Mouse (Mus musculus) telencephalon, adult 2 months (tissue): ENCODE measurements around the gene Arid5a.

Experiments used
- DNase-seq: peaks from one replicate; pipeline ENCODE4 v3.0.0-alpha.2; 2011; ENCODE audit warnings: low read depth, low spot score

The Arid5a gene

GRCm38 (mm10) chr1:36307495-36308280 is at the start of gene Arid5a:
TSS of gene Arid5a (plus strand) at chr1:36307733.
- DNase-seq, result peak; percentile 87

DNA sequence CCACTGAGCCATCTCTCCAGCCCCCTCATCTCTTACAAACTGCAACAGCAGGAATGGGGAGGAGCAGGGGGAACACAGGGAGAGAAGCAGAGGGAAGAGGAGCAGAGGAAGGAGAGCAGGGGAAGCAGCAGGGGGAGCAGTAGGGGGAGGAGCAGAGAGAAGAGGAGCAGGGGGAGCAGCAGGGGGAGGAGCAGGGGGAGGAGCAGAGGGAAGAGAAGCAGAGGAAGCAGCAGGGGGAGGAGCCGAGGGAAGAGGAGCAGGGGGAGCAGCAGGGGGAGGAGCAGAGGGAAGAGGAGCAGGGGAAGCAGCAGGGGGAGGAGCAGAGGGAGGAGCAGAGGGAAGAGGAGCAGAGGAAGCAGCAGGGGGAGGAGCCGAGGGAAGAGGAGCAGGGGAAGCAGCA is 48.9 kb upstream of the Arid5a start:
- DNase-seq, result no peak

GRCm38 (mm10) chr1:36259281-36259680 is 48.3 kb upstream of the Arid5a start:
- no peak for DNase-seq

DNA sequence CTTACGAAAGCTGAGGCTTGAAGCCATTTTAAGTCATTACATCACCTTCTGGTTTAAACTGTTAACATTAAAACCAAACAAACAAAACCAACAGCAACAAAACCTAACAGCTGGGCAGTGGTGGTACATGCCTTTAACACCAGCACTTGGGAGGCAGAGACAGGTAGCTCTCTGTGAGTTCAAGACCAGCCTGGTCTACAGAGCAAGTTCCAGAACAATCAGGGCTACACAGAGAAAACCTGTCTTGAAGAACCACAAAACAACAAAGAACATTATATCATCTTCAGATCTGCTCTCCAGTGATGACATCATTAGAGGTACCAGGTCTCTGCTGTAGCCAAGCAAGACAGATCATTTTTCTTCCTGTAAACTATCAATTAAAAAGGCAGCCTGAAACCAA is 47.1 kb upstream of the Arid5a start:
- no peak for DNase-seq

DNA sequence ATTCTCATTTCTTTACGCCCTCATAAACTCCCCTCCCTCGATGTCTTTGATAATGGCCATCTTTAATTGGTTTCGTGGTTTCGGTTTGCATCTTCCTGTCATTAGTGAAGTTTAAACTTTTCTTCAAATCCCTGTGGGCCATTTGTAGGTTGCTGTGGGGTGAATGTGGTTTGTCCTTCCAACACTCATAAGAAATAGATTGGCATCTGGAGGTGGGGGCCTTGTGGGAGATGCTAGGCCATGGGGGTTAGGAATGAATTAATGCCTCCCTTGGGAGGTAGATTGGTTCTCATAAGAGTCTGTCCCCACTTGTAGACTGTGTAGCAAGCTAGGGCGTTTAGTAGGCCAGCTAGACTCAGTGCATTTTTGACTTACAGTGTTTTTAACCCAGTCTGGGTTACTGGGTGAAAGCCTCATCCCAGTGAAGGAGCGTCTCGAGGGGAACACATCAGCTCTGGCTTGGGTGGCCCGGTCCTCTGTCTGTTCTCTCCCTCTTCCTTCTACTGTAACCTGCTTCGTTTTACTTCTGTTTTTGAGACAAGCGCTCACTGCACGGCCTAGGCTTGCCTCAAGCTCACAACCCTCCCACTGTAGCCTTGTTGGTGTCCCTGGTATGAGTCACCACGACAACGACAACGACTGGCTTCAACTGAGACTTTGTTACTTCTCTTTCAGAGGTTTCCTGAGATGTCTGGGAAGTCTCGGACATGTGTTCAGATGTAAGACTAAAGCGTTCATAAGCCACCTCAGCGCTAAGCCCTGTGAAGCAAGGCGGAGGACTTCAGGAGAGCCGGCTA is 45.6 kb upstream of the Arid5a start:
- DNase-seq, result peak; percentile 41

DNA sequence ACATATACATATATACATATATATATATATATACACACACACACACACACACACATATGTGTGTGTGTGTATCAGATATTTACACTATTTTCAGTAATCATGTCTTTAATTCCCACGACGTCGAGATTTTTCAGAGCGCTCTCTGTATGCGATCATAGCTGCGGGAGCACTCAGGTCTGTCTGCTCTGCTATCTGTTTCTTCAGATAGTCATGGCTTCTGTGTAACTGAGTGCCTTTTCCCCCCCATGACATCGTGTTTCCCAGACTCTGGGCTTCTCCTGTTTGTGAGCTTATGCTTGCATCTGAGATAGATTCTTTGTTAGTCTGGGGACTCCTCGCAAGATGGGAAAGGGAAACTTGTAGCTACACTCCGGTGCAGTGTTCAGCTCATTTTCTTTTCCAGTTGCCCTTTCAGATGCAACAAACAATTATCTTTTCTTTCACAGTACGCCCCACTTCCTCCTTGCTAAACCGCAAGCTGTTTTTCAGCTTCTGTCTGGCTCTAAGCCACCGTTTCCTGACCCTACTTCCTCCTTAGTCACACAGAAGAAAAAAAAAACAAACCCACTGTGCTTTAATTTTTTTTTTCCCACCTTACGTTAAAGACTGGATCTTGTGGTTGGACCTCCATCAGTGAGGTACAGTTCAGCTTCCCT is 43.6 kb upstream of the Arid5a start:
- DNase-seq, result peak; percentile 32

GRCm38 (mm10) chr1:36266293-36266692 is 41.2 kb upstream of the Arid5a start:
- DNase-seq, result no peak

GRCm38 (mm10) chr1:36267595-36267994 is 39.9 kb upstream of the Arid5a start:
- no peak for DNase-seq

DNA sequence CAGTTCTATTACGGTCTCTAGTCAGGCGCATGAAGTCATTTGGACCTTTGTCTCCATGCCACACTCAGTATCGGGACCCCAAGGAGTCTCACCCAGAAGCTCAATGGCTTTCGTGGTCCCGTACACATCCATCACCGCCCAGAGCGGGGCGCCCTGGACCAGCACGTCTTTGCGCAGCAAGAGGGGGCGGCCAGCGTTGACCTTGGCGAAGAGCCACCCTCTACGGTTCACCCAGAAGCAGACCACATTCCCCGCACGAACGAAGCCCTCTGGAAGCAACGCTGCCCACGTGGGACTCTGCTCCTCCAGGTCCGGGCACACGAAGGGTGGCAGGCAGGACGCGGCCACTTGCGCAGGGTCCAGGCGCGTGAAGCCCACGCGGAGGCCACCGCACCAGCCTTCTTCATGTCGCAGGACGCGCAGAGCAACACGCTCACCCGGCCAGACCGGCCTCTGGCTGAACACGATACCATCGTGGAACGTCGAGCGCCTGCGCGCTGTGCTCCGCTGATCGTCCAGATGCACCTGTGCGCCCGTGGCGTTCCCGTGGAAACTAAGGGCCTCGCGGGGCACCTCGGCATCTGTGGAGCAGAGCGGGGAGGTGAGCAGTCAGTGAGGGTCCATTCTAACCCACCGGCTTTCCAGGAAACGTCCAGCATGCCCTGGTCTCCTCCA is 38.3 kb upstream of the Arid5a start:
- DNase-seq, result no peak

- DNase-seq, result no peak
Observed at GRCm38 (mm10) chr1:36270666-36271065, 36.9 kb upstream of the Arid5a start.

DNA sequence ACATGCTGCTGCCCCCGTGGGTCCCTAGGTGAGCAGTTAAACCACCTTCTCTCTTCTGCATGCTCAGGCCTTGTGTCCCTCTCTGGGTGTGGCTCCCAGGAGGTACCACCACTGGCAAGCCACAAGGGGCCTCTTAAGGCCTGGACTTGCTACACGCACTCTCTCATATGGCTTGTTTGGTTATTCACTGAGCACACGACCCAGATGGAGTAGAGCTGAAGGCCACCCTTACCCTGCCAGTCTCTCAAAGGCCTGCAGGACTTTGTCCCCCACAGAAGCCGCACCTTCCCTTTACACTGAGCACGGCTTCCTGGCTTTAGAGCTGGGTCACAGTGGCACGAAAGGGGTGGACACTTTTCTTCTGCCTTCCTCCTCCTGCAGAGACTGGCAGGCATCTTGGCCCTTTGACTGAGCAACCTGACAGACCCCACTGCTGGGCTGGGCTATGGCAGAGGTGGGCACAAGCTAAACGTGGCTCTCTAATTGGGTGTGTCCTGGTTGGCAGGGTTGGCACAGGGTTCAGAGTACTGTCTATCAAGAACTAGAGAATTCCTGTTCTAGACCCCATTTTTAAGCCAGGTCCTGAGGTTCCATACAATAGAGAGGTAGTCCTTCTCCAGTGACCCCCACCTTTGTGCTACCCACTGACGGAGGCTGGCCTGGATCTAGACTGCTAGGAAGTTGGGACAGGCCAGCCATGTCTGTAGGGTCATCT is 35.9 kb upstream of the Arid5a start:
- no peak for DNase-seq

DNA sequence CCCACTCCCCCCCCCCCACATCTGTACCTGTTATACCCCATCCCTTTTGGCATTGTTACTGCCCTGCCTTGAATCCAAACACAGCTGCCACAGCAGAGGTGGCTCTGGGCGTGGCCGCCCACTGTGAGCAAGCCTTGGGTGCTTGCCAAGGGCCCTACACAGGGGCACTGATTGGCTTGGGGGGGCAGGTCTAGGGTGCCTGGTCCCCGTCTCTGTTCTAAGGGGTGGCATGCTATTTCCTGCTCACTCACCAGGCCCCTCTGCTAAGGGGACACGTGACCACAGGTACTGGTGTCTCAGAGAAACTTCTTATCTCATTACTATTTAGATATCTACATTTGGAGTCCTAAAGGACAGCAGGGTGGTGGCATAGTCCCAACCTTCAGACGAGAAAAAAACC is 35.0 kb upstream of the Arid5a start:
- DNase-seq, result no peak

DNA sequence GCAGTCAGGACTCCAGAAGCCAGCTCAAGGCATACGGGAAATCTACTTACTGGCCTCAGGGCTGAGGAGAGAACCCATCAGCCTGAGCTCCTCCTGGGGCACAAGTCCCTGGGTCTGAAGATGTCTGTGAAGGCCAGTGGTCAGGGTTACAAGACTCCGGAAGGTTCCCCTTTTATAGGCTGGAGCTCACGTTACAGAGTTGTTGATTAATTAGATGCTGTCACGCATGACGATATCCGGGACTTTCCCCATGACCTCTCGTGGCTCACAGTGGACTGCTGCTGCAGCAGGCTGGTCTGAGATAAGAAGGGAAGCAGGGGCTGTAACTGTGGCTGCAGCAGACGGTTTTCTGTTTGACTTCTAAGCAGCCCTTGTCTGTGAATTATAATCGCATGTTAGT is 34.2 kb upstream of the Arid5a start:
- no peak for DNase-seq

GRCm38 (mm10) chr1:36274455-36274854 is 33.1 kb upstream of the Arid5a start, which contains the start of gene Neurl3:
TSS of gene Neurl3 (minus strand) at chr1:36274679.
- no peak for DNase-seq

- no peak for DNase-seq
Observed at GRCm38 (mm10) chr1:36275635-36276389, 31.7 kb upstream of the Arid5a start.

DNA sequence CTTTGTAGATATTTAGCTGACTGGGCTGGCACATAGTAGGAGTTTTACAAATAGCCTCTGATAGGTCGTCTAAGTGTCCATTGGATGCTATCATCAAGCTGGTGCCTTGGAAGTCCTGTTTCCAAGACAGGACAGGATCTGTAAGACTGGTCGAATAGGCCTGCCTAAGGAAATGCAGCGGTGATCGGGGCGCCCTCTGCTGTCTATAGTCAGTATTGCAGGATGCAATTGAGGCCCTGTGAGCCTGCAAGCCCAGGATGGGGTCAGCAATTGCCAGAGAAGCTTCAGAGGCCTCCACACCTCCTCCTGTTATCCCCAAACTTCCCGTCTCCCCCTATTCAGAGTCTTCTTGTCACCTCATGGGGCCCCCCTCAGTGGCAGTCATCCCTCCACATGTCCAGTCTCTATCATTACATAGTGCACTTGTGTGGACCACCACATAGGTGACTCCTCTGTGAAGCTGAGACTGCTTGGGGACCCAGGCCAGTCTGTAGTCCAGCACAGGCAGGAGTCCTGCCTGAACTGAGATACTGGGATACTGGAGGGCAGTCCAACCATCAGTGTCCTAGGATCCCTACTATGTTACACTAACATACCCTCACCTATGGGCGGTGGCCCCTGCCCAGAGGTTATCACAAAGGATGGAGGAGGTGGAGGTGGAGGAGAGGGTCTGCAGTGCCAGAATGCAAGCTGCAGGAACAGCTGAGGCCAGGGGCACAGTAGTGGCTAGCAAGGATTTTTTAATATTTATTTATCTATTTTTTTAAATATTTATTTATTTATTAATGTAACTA is 30.1 kb upstream of the Arid5a start:
- DNase-seq, result no peak

DNA sequence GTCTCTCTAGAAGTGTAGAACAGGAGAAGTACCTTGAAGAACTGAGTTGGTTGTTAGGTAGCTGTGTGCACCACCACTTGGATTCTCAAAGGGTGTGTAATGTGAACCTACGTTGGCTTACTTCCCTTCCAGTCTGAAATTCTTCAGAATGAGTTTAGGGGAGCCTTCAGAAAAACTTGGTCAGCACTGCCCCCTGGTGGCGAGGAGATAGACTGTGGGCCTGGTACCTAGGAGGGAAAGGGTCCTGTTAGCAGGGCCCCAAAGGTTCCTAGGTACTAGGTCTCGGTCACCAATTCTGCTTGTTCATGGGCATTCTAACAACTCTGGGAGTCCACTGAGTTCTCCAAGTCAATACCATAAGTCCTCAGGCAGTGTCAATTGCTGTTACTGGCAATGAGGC is 28.3 kb upstream of the Arid5a start:
- no peak for DNase-seq

DNA sequence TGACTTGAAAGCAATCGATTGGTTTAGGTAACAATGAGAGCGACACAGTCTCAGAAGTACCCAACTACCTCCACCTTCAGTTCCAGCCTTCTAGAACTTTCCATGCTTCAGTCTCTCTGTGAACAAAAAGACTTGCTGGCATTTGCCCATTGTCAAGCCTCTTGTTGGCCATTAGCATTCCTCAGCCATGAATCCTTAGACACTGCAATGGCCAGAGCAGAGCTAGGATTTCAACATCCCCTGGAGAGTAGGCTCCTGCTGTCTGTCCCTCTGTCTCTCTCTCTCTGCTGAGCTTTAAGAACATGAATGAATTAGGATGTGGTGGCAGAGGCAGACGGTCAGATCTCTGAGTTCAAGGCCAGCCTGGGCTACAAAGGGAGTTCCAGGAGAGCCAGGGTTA is 26.6 kb upstream of the Arid5a start:
- no peak for DNase-seq

GRCm38 (mm10) chr1:36281849-36282248 is 25.7 kb upstream of the Arid5a start:
- no peak for DNase-seq

DNA sequence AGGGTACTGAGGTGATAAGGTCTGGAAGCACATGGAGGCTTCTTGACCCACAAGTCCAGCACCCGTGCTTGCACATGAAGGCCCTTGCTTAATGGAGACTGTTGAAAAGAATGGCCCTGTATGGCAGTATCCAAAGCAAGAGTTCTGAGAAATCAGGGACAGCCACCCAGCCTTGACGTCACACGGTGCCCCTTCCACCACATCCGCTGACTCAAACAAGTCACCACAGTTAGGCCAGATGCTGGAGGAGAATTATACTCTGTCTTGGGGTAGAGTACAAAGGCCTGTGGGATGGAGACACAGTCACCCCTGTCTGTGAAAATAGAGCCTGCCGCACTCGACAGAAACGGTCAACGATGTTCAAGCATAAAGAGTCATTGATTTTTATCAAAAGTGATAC is 14.1 kb upstream of the Arid5a start:
- no peak for DNase-seq
